Mouse (Mus musculus) yolk sac, embryonic 10.5 days (tissue): ENCODE measurements around the gene Tsc22d3.
"Not testable (repeated sequence)": the region's sequence is repeated elsewhere in the genome, so short reads cannot be mapped to it uniquely, and the experiment has no call there.

Source experiments
- DNase-seq: peaks from one replicate; pipeline ENCODE4 v3.0.0-alpha.2; 2017; ENCODE audit warnings: low spot score

Tsc22d3 gene

GRCm38 (mm10) chrX:140565759-140566158 lies 34.7 kb downstream of the Tsc22d3 start:
- DNase-seq, result no peak

DNA sequence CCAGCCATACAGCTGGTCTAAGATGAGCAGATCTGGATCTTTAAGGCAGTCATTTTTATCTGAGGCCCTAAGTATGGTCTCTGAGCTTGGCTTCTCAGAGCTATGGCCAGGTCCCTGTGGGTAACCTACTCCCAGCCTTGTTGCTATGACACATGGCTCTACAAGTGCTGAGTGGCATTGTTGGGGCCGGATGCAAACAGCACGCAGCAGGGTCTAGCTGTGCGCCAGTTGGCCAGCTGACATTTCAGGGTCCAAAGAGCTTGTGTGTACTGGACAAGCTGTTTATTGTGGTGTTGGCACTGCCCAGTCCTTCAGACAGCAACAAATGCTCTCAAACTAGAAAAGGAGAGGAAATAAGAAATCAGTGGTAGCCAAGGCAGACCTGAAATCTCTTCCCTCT lies 35.2 kb downstream of the Tsc22d3 start:
- DNase-seq, result no peak

DNA sequence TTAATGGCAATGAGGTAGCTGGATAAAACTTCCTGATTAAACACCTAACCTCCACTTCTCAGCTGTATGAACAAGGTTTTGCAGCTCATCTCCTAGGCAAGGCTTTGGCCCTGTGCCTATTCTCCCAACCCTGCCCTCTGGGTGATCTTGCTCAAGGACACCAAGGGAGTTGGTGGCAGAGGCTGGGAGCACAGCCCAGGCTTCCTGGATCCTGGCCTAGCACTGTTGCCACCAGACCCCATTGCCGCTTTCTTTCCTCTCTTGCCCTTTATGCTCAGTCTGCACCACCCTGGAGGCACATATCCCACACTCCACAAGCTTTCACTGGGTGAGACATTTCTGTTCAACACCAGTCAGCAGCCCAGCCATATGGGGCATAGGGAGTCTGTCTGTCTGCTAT lies 35.7 kb downstream of the Tsc22d3 start:
- no peak for DNase-seq

DNA sequence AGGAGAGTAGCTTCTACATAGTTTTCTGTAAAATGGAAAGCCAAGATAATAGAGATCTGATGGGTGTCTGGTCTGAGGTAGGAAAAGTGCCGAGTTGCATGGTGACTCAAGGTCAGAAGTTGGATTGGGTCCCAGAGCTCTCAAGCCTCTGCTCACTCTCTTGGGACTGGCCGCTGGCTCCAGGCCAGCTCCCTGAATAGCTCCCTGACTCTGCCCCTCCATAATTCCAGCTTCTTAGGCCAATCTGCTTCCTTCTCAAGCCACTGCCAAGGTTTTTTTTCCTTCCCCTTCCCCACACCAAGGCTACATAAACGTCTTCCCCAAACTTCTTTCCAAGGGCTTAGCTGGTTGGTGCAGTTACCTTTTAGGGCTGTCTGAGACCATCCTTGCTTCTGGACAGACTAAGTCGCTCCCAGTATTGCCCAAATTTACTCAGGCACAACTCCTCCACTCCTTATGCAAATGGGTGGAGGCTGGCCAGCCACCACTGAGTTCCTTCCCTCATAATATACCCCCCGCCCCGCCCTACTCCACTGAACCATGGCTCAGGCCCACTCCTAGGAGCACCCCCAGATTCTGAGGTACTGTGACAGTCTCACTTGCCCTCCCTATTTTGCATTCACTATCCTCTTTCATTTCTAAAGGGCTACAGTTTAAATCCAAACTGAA lies 42.1 kb downstream of the Tsc22d3 start:
- DNase-seq, result no peak

DNA sequence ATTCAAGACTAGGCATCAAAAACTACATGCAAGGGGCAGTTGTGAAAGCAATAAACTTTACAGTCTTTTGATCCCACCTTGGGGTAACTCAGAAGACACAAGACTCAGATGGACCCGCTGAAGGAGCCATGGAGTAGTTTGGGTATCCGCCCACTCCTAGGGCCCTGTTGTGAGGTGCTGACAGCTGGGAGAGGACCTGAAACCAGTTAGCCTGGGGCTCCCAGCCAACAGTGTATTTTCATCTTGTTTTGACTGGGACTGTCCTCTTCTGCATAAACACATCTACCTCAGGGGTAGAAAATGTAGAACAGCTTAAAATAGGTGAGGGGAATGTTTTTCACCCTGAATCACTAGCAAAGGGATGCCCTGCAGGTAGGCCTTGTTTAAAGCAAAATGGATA lies 44.5 kb downstream of the Tsc22d3 start:
- DNase-seq, result no peak

DNA sequence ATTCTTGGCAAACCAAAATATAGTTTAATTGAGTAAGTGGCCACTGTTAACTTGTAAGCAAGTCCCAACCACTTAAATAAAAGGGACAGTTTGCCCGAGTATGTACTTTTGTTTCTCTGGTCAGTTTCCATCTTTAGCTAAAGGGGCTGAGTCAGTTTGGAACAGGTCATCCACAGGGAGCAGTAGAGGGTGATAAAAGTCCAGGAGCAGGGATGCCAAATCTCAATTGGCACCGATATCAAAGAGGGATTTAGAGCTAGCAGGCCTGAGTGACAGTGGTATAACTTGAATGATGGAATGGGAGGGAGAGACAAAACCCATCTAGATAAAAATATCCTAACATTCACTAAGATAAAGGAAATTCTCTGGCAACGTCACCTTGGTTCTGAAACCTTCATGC lies 45.0 kb downstream of the Tsc22d3 start:
- DNase-seq, result no peak

- DNase-seq, result no peak
These were observed 52.6 kb downstream of the Tsc22d3 start for GRCm38 (mm10) chrX:140547660-140548419.

- DNase-seq, result peak; percentile 13
These were observed 55.7 kb downstream of the Tsc22d3 start for GRCm38 (mm10) chrX:140544737-140545136.

DNA sequence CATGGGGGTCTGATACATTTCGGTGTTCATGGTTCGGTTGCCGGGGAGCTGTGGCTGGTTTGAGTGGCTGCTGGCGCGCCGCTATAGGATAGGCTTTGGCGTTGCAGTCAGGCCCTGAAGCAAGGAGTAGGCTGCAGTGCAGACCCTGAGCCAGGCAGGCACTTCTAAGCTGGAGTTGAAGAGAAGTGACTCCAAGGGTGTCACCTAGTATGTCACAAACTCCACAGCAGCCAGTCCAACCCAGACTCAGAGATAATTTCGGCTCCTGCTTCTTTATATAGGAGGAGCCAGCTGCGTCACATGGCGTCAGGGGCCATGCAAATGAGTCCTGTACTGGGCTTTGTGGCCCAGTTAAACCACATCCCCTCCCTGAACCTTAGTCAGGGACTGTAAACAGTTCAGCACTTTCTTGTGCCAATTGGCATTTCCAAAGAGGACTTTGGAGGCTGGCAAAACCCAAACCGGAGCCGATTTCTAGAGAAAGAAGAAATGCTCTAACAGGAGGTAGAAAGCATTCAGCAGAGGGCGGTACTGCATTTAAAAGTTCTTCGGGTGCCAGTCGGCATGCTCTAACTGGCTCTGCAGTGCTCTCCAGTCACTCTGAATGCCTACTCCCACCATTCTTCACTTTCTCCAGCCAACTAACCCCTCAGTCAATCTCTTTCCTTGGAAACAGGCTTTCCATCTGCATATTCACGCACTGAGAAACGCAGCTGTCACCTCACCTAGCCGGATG lies 57.4 kb downstream of the Tsc22d3 start:
- peak; percentile 47 for DNase-seq

DNA sequence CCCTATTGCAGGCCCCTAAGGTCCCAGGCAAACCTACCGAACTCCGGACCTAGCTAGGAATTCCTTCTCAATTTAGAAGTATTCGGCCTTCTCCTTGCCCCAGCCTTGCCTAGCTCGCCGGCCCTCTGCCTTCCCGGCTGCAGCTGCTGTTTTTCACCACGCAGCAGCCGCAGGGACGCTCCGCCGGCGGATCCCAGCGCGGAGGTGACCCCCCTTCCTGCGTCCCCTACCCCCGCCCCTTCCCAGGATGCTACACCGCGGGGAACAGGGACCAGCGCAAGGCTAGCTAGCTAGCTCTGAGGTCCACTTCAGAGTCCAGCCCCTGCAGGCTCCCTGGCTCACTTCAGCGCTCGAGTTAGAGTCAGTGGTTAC lies 58.0 kb downstream of the Tsc22d3 start:
- peak; percentile 36 for DNase-seq

DNA sequence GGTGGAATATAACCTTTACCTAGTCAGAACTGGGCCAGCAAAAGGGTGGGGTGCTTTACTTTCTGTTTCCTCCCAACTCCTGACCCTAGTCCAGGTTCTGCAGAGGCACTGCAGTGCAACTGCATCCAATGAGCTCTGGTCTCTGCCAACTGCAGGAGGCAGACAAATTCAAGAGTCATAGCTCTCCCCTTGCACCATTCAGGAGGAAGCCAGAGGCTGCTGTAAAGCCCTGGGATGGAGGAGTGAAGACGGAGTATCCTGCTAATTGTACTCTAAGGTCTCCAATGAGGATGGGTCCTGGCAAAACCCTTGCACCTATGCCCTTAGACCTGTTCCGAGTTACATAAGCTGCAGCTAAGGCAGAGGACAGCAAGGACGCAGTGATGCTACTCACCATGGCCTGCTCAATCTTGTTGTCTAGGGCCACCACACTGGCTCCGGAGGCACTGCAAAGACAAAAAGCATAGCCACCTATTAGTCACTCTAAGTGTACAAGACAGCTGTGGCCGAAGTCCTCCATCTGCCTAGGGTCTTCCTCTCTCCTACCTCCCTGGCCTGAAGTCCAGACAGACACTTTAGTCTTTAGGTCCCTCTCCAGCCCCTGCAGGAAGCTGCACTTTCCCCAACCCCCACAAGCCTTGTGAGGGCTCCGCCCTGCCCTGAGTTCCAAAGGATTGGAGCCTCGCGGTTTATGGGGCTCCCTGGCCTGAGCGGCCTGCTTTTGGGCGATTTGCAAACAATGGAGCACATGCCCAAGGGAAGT lies 58.6 kb downstream of the Tsc22d3 start:
- peak; percentile 7 for DNase-seq

DNA sequence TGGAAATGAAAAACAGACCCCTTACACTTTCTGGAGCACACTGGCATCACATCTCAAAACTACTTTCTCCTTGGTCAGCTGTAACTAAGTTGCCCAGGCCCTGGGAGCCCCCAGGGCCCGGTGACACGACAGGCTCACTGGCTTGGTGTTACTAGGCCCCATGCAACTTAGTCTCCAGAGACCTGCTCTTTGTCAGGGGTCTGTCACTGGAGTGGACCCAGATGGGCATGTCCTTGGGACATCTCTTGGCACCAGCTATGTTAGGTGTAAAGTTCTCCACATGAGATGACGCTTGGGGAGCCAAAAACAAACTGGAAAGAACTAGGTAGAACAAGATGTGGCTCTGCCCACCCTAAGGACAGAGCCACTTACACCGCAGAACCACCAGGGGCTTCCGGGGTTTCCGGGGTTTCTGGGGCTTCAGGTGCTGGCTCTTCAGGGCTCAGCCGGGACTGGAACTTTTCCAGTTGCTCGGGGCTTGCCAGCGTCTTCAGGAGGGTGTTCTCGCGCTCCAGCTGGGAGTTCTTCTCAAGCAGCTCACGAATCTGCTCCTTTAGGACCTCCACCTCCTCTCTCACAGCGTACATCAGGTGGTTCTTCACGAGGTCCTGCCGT lies 59.9 kb downstream of the Tsc22d3 start:
- DNase-seq, result no peak

DNA sequence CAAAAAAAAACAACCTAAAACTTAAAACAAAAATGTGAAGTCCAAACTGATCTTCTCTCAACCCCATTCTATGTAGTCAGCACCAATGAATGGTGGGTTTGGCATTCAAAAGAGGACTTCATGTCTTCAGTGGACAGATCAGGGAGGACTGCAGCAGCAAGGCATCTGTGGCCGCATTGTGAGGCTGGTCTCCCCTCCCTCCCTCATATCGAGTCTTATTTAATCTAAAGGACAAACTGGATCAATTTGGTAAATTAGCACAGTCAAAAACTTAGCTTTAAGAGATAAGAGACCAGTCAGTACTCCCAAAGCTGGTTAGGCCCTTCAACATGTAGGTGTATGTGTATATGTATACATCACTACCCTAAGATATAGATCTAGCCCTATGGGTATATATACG lies 60.6 kb downstream of the Tsc22d3 start:
- not testable (repeated sequence) for DNase-seq

GRCm38 (mm10) chrX:140539111-140539680 lies 61.3 kb downstream of the Tsc22d3 start:
- DNase-seq, result no peak

GRCm38 (mm10) chrX:140538649-140539048 lies 61.8 kb downstream of the Tsc22d3 start:
- peak; percentile 22 for DNase-seq

GRCm38 (mm10) chrX:140537662-140538061 lies 62.8 kb downstream of the Tsc22d3 start:
- DNase-seq, result peak; percentile 67

DNA sequence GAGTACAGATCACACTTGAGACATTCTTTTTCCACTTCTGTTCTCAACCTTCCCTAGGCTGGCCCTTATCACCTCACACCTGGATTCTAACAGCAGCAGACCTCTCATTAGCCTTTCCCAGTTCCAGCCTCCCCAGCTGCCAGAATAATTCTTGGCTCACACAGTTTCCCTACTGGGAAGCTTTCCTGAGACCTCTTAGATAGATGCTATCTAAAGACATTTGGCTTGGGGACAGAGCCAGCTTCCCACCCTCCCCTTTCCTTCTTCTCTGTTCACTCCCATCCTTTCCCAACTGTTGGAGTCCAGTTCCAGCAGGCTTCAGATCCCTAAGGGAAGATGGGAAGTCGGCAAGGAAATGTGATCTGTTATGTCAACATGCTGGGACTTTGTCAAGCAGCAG lies 65.0 kb downstream of the Tsc22d3 start:
- DNase-seq, result no peak

- DNase-seq, result no peak
These were observed 66.2 kb downstream of the Tsc22d3 start for GRCm38 (mm10) chrX:140534306-140534705.

GRCm38 (mm10) chrX:140532325-140532724 lies 68.1 kb downstream of the Tsc22d3 start:
- DNase-seq, result no peak

DNA sequence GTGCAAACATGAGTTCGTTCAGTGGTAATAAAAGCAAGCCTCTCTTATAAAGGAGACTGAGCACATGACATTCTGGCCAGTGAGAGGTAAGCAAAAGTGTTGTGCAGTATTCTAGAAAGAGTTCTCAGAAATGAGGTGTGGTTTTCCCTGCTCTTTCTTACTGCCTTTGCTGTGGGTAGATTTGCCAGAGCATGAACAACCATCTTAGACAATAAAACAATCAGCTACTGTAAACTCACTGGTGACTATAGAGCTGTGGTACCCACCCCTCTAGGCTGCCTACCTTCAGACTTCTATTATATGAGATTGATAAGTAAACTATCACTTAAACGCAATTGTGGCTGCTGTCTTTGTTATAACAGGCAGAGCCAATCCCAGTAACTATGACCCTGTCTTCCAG lies 69.1 kb downstream of the Tsc22d3 start:
- DNase-seq, result no peak

DNA sequence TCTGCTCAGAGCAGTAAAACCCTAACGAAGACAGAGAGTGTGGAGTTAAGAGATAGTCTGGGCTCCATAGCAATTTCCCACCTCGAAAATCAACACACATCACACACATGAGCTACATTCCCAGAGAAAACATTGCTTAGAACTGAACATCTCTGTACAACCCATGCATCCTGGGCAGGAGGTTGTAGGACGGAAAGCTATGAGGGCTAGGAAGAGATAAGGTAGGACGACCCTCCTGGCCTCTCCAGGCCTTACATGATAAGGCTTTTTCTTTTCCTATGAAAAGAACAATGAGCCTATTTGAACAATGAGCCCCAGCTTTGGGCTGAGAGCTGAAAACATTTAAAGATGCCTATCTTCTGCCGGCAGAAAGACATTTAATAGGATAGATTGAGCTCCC lies 69.8 kb downstream of the Tsc22d3 start:
- no peak for DNase-seq
